Mouse (Mus musculus) midbrain, embryonic 16.5 days (tissue): ENCODE measurements around the gene Mkln1. TPM values are rescaled to one million over a fixed set of nuclear protein-coding genes. Genes with fewer than 3 reads are reported as not detected.

ENCODE experiments used
- ATAC-seq: fragments of 200-750 bp; cut with Nextera tagmentation; 2 replicates; pipeline ENCODE4 v1.8.0; 2017; ENCODE audit warnings: moderate TSS enrichment
- H3K27ac ChIP-seq: fragments of 300-500 bp; sonication (generic); 2 replicates; pipeline ENCODE4 v1.5.1; 2014; ENCODE audit warnings: mild to moderate bottlenecking, low read length, mixed read lengths
- H3K27me3 ChIP-seq: fragments of 300-500 bp; sonication (generic); 2 replicates; pipeline ENCODE4 v1.6.1; 2014; ENCODE audit warnings: low read depth, low read length, mixed read lengths; ENCODE audit not compliant: control insufficient read depth, insufficient read depth
- H3K36me3 ChIP-seq: fragments of 300-500 bp; sonication (generic); 2 replicates; pipeline ENCODE4 v1.6.1; 2014; ENCODE audit warnings: mild to moderate bottlenecking, low read length, moderate library complexity, mixed read lengths; ENCODE audit not compliant: control insufficient read depth, insufficient read depth
- H3K4me1 ChIP-seq: fragments of 300-500 bp; sonication (generic); 2 replicates; pipeline ENCODE4 v1.6.1; 2014; ENCODE audit warnings: mild to moderate bottlenecking, low read length, mixed read lengths; ENCODE audit not compliant: control insufficient read depth, insufficient read depth
- H3K4me2 ChIP-seq: fragments of 300-500 bp; sonication (generic); 2 replicates; pipeline ENCODE4 v1.6.1; 2014; ENCODE audit warnings: mild to moderate bottlenecking, low read length, mixed read lengths
- H3K4me3 ChIP-seq: fragments of 300-500 bp; sonication (generic); 2 replicates; pipeline ENCODE4 v1.5.1; 2014; ENCODE audit warnings: low read depth, mild to moderate bottlenecking, low read length, moderate library complexity, mixed read lengths
- H3K9ac ChIP-seq: fragments of 300-500 bp; sonication (generic); 2 replicates; pipeline ENCODE4 v1.6.1; 2014; ENCODE audit warnings: low read depth, low read length, mixed read lengths
- H3K9me3 ChIP-seq: fragments of 300-500 bp; sonication (generic); replicated peaks from 2 replicates; pipeline ENCODE4 v1.6.1; 2014; ENCODE audit warnings: mild to moderate bottlenecking, low read length, mixed read lengths; ENCODE audit not compliant: control insufficient read depth, poor library complexity, severe bottlenecking
- WGBS: fragments of 180-500 bp; shearing (Covaris S2); extraction: QIAGEN DNeasy Blood & Tissue Kit; methylation state at CpG from one replicate; pipeline ENCODE4 v1.1.7; 2014; 5-methylcytosine and 5-hydroxymethylcytosine counted together
- polyA plus RNA-seq: library from polyadenylated mRNA; unstranded; fragments of >200 nt; fragmentation: Nextera tagmentation; extraction: Ambion mirVana; gene quantifications from 2 replicates; pipeline ENCODE4 v1.2.1, GENCODE M21; 2015

Gene Mkln1
- polyA plus RNA-seq, 1 experiment from 2014 or later, result 128 TPM

- Histone ChIP-seq H3K9me3 (no peaks in the 10 kb centered on the region), H3K27ac (no peak overlapping the region), H3K4me1 (peaks cover 24% of the 10 kb centered on the region), H3K36me3 (no peaks in the 10 kb centered on the region), H3K4me2 (no peak overlapping the region), H3K4me3 (no peak overlapping the region), H3K27me3 (no peaks in the 10 kb centered on the region), H3K9ac (no peak overlapping the region)
- no peak for ATAC-seq
- 81% methylated on average over 4 of the region's 4 CpGs for WGBS
Measured at GRCm38 (mm10) chr6:31396118-31396517, 2.4 kb upstream of the Mkln1 start.

DNA sequence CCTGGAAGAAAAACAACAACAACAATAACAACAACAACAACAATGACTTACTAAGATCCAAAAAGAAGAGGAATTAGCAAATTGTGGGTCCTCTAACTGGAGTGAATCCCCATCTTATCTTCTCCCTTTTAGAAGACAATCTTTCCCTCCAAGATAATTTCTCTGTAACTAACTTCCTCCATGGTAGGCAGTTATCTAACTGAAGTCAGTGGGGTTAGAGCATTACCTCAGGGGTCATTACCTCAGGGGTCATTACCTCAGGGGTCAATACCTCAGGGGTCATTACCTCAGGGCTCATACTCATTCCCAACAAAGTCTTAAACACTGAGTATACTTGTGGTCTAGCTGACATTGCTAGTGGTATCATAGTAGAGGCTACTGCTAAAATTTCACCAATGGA lies 1.2 kb upstream of the Mkln1 start:
- no peaks in the 10 kb centered on the region for H3K36me3 ChIP-seq
- H3K4me2 ChIP-seq, result no peak overlapping the region
- no peak overlapping the region for H3K4me3 ChIP-seq
- no peaks in the 10 kb centered on the region for H3K9me3 ChIP-seq
- no peak overlapping the region for H3K9ac ChIP-seq
- no peak overlapping the region for H3K27ac ChIP-seq
- H3K27me3 ChIP-seq, result no peaks in the 10 kb centered on the region
- peaks cover 32% of the 10 kb centered on the region for H3K4me1 ChIP-seq
- ATAC-seq, result no peak

DNA sequence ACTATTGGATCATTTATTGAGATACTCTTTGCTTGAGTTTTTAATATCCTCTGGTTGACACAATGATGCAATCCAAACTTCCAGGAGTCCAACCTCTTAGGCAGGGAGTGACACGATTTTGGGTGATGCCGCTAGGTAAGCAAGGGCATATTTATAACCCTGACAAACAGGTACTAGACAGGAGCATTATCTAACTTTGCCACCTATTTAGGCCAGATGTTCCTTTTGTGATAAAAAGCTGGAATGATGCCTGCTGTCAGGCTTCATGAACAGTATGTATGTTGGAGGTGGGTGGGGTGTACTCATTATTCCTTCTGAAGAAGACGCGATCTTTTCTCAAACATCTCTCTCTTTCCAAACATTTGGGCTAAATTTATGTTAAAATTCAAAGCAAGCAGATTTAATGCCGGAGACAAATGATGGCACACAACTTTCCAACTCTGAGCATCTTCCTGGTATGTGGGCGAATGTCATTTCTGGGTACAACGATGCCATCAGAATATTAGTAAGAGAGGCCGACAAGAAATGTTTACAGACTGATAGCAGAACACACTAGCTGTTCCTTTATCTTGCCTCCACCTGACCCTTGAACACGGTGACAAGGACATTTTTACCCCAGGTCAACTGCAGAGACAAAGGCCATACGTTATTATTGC lies 632 bp upstream of the Mkln1 start:
- H3K27me3 ChIP-seq, result no peaks in the 10 kb centered on the region
- H3K4me2 ChIP-seq, result peak overlapping the region; percentile 63
- peak overlapping the region; percentile 83 for H3K4me3 ChIP-seq
- peak overlapping the region; percentile 94 for H3K27ac ChIP-seq
- no peak for ATAC-seq
- H3K36me3 ChIP-seq, result no peaks in the 10 kb centered on the region
- WGBS, result 59% methylated on average over 10 of the region's 10 CpGs
- peak overlapping the region; percentile 97 for H3K9ac ChIP-seq
- H3K9me3 ChIP-seq, result no peaks in the 10 kb centered on the region
- H3K4me1 ChIP-seq, result peaks cover 36% of the 10 kb centered on the region

GRCm38 (mm10) chr6:31399206-31399549 lies 643 bp downstream of the Mkln1 start:
- WGBS, result 0% methylated on average over 27 of the region's 28 CpGs
- Histone ChIP-seq H3K27me3 (no peaks in the 10 kb centered on the region), H3K4me1 (peaks cover 36% of the 10 kb centered on the region), H3K4me2 (peak overlapping the region; percentile 84), H3K27ac (peak overlapping the region; percentile 94), H3K9me3 (no peaks in the 10 kb centered on the region), H3K4me3 (peak overlapping the region; percentile 83), H3K36me3 (no peaks in the 10 kb centered on the region), H3K9ac (peak overlapping the region; percentile 97)
- peak; percentile 74; the same call in 1 of the 2 replicates for ATAC-seq

DNA sequence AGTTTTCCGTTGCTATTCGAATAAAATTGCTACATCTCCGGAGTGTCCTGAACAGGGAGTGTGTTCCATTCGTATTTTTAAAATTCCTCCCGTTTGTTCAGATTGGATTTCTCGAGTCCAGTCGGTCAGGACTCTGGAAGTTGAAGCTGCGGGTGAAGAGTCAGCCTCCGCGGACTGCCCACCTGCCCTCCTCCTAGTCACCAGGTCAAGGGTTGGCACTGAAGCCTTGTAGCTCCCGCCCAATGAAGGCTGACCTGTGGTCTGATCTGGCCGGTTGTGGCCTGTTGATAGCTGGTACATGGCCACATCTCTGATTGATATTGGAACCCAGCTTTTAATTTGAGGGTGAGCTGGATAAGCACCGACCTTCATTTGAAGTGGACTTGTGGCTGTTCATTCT lies 1.0 kb downstream of the Mkln1 start:
- Histone ChIP-seq H3K4me1 (peaks cover 36% of the 10 kb centered on the region), H3K4me2 (peak overlapping the region; percentile 84), H3K4me3 (peak overlapping the region; percentile 83), H3K9ac (peak overlapping the region; percentile 97), H3K9me3 (no peaks in the 10 kb centered on the region), H3K27me3 (no peaks in the 10 kb centered on the region), H3K27ac (peak overlapping the region; percentile 94; the same call in 1 of the 2 replicates), H3K36me3 (no peaks in the 10 kb centered on the region)
- 2% methylated on average over 13 of the region's 13 CpGs for WGBS
- ATAC-seq, result no peak

GRCm38 (mm10) chr6:31411017-31411416 lies 12.5 kb downstream of the Mkln1 start:
- no peak overlapping the region for H3K4me3 ChIP-seq
- no peak for ATAC-seq
- no peak overlapping the region for H3K4me2 ChIP-seq
- no peak overlapping the region for H3K9ac ChIP-seq
- 56% methylated on average over 1 of the region's 1 CpGs for WGBS
- H3K4me1 ChIP-seq, result peaks cover 20% of the 10 kb centered on the region
- H3K36me3 ChIP-seq, result no peaks in the 10 kb centered on the region
- H3K9me3 ChIP-seq, result no peaks in the 10 kb centered on the region
- no peak overlapping the region for H3K27ac ChIP-seq
- H3K27me3 ChIP-seq, result no peaks in the 10 kb centered on the region

- Histone ChIP-seq H3K9ac (no peak overlapping the region), H3K27me3 (no peaks in the 10 kb centered on the region), H3K4me1 (peaks cover 20% of the 10 kb centered on the region), H3K4me2 (no peak overlapping the region), H3K9me3 (no peaks in the 10 kb centered on the region), H3K27ac (no peak overlapping the region), H3K36me3 (no peaks in the 10 kb centered on the region), H3K4me3 (no peak overlapping the region)
- no peak for ATAC-seq
Measured at GRCm38 (mm10) chr6:31412487-31412886, 14.0 kb downstream of the Mkln1 start.

DNA sequence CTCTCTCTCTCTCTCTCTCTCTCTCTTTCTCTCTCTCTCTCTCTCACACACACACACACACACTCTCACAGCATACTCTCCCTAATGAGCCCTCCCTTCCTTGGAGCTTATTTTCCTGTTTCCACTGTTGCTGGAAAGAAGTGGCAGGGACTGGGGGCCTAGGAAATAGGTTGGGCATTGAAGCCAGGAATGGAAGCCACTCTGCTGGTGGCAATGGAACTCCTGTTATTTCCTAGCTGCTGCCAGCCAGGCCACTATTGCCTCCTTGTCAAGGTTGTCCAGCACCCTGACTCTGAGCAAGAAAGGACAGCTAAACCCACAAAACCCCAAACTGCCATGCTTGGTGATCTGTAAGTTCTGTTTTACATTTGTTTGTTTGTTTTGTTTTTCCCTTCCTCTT lies 15.0 kb downstream of the Mkln1 start:
- H3K9ac ChIP-seq, result no peak overlapping the region

DNA sequence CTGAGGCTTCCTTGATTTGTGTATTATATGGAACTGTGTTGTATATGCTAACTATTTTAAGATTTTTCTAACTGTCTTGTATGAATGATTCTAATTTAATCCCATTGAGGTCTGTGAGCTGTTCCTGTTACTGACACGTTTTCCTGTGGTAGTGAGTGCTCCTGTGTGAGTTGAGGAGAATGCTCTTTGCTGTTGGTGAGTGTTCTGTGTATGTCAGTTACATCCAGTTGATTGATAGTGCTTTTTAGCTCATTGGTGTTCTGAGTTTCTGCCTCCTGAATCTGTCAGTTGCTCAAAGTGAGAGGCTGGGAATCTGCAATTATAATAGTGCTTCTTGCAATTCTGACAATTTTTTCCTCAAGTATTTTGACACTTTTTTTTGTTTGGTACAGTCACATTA lies 15.8 kb downstream of the Mkln1 start:
- Histone ChIP-seq H3K4me2 (no peak overlapping the region), H3K4me1 (peaks cover 20% of the 10 kb centered on the region), H3K27ac (no peak overlapping the region), H3K9me3 (no peaks in the 10 kb centered on the region), H3K36me3 (no peaks in the 10 kb centered on the region), H3K9ac (no peak overlapping the region), H3K4me3 (no peak overlapping the region), H3K27me3 (no peaks in the 10 kb centered on the region)
- ATAC-seq, result no peak
- WGBS, result 29% methylated on average over 1 of the region's 1 CpGs

More for the DNA sequence above, 15.0 kb downstream of the Mkln1 start:
- ATAC-seq, result no peak
- Histone ChIP-seq H3K36me3 (no peaks in the 10 kb centered on the region), H3K9me3 (no peaks in the 10 kb centered on the region), H3K4me2 (no peak overlapping the region), H3K27me3 (no peaks in the 10 kb centered on the region), H3K27ac (no peak overlapping the region), H3K4me1 (peaks cover 20% of the 10 kb centered on the region), H3K4me3 (no peak overlapping the region)
